Mouse (Mus musculus): ENCODE results near the gene Rasgef1c. TPM values are rescaled to one million over a fixed set of nuclear protein-coding genes. Genes with fewer than 3 reads are reported as not detected.

Gene Rasgef1c
- polyA plus RNA-seq (2015; fragmentation: Nextera tagmentation; extraction: Ambion mirVana), result 5.7 and 6.3 TPM in 2 replicates

- no peak within 1 kb of the TSS for H3K27ac ChIP-seq
- ATAC-seq, result peak; percentile 94
- H3K27me3 ChIP-seq, result peaks cover 39% of the 10 kb centered on the region
- WGBS, result 3% methylated on average over 61 of the region's 99 CpGs
- peak within 1 kb of the TSS; percentile 68 for H3K4me3 ChIP-seq
- no peaks in the 10 kb centered on the region for H3K36me3 ChIP-seq (ENCODE audit: poor library complexity, severe bottlenecking)
- H3K4me1 ChIP-seq, result peaks cover 10% of the 10 kb centered on the region
- peak within 1 kb of the TSS; percentile 99 for H3K4me2 ChIP-seq
- no peaks in the 10 kb centered on the region for H3K9me3 ChIP-seq (replicated peaks)
- H3K9ac ChIP-seq, result peak within 1 kb of the TSS; percentile 76
Observed at GRCm38 (mm10) chr11:49901659-49902458, at the start of gene Rasgef1c. Rasgef1c (plus strand) TSS chr11:49901835.

GRCm38 (mm10) chr11:49855144-49855543 is 46.5 kb upstream of the Rasgef1c start:
- WGBS, result 81% methylated on average over 5 of the region's 5 CpGs
- Histone ChIP-seq H3K36me3 (ENCODE audit: poor library complexity, severe bottlenecking) (peaks cover 30% of the 10 kb centered on the region), H3K4me1 (no peaks in the 10 kb centered on the region), H3K9me3 (replicated peaks) (no peaks in the 10 kb centered on the region), H3K27me3 (no peaks in the 10 kb centered on the region), H3K9ac (no peak overlapping the region), H3K27ac (no peak overlapping the region), H3K4me2 (no peak overlapping the region), H3K4me3 (no peak overlapping the region)
- ATAC-seq, result no peak

- H3K27me3 ChIP-seq, result no peaks in the 10 kb centered on the region
- no peak overlapping the region for H3K9ac ChIP-seq
- H3K36me3 ChIP-seq (ENCODE audit: poor library complexity, severe bottlenecking), result peaks cover 25% of the 10 kb centered on the region
- H3K4me1 ChIP-seq, result no peaks in the 10 kb centered on the region
- no peak overlapping the region for H3K4me2 ChIP-seq
- no peak overlapping the region for H3K4me3 ChIP-seq
- no peaks in the 10 kb centered on the region for H3K9me3 ChIP-seq (replicated peaks)
- no peak for ATAC-seq
- 96% methylated on average over 4 of the region's 4 CpGs for WGBS
- H3K27ac ChIP-seq, result no peak overlapping the region
Observed at GRCm38 (mm10) chr11:49861139-49861538, 40.5 kb upstream of the Rasgef1c start.

DNA sequence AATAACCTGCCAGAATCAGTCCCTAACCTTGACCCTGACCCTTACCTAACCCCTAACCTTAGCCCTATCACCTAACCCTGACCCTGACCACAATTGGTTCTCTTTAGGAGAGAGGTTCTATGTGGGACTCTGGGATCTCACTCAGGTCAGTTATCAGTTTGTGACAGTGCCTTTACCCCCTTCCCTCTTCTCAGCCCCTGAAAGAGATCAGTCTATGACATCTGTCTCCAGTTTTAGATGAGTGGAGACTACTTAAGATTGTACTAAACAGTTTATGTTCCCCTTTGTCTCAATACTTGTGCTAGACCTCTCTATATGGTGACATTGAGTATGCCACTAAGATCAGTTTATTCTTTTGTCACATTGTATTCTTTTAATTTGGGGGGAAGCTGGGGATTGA is 37.7 kb upstream of the Rasgef1c start:
- no peaks in the 10 kb centered on the region for H3K4me1 ChIP-seq
- H3K4me3 ChIP-seq, result no peak overlapping the region
- no peaks in the 10 kb centered on the region for H3K27me3 ChIP-seq
- H3K36me3 ChIP-seq (ENCODE audit: poor library complexity, severe bottlenecking), result peaks cover 28% of the 10 kb centered on the region
- no peaks in the 10 kb centered on the region for H3K9me3 ChIP-seq (replicated peaks)
- ATAC-seq, result no peak
- no peak overlapping the region for H3K9ac ChIP-seq
- H3K4me2 ChIP-seq, result no peak overlapping the region
- no peak overlapping the region for H3K27ac ChIP-seq

GRCm38 (mm10) chr11:49867320-49867719 is 34.3 kb upstream of the Rasgef1c start:
- no peak overlapping the region for H3K4me3 ChIP-seq
- no peaks in the 10 kb centered on the region for H3K4me1 ChIP-seq
- ATAC-seq, result no peak
- H3K9me3 ChIP-seq (replicated peaks), result no peaks in the 10 kb centered on the region
- H3K27ac ChIP-seq, result no peak overlapping the region
- H3K36me3 ChIP-seq (ENCODE audit: poor library complexity, severe bottlenecking), result peaks cover 33% of the 10 kb centered on the region
- no peak overlapping the region for H3K4me2 ChIP-seq
- 83% methylated on average over 5 of the region's 5 CpGs for WGBS
- H3K9ac ChIP-seq, result no peak overlapping the region
- no peaks in the 10 kb centered on the region for H3K27me3 ChIP-seq

DNA sequence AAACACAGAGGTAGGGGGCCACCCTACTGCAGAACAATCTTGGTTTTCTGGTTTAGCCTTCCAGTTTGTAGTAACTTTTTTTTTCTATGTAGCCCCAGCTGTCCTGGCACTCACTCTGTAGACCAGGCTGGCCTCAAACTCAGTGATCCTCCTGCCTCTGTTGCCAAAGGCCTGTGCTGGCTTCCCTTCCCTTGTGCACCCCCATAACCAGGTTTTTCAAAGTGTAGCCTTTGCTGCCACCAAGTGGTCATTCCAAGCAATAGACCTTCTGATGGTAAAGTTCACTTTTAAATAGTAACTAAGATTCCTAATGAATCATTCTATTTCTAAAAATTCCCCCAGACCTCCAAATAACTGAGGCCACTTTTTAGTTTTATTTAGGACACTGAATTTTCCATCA is 31.9 kb upstream of the Rasgef1c start:
- no peak overlapping the region for H3K4me2 ChIP-seq
- no peak overlapping the region for H3K27ac ChIP-seq
- H3K4me3 ChIP-seq, result no peak overlapping the region
- no peaks in the 10 kb centered on the region for H3K9me3 ChIP-seq (replicated peaks)
- no peak overlapping the region for H3K9ac ChIP-seq
- peaks cover 48% of the 10 kb centered on the region for H3K36me3 ChIP-seq (ENCODE audit: poor library complexity, severe bottlenecking)
- H3K27me3 ChIP-seq, result no peaks in the 10 kb centered on the region
- ATAC-seq, result 0 out of 2 replicates have a peak, but pooled peaks have one; percentile 41
- H3K4me1 ChIP-seq, result no peaks in the 10 kb centered on the region

DNA sequence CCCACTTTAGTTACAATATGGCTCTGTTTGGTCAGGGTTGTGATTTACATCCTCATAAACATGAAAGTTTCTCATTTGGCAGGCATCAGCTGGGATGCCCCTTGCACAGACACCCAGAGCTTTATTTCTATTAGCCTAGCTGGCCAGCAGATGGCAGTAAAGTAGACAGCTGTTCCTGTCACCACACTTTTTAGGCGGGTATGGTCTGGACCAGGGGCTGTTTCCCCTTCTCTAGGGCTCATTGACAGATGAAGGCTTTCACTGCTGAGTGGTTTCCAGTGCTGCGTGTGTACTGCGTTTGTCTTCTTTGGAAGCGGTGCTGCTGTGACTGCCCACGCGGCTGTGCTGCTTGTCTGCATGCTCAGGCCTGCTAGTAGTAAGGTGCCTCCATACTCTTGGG is 29.7 kb upstream of the Rasgef1c start:
- Histone ChIP-seq H3K27me3 (no peaks in the 10 kb centered on the region), H3K4me1 (peaks cover 2% of the 10 kb centered on the region), H3K4me2 (no peak overlapping the region), H3K27ac (no peak overlapping the region), H3K36me3 (ENCODE audit: poor library complexity, severe bottlenecking) (peaks cover 53% of the 10 kb centered on the region), H3K4me3 (no peak overlapping the region), H3K9me3 (replicated peaks) (no peaks in the 10 kb centered on the region), H3K9ac (no peak overlapping the region)
- WGBS, result 54% methylated on average over 6 of the region's 6 CpGs
- peak; percentile 62 for ATAC-seq

- Histone ChIP-seq H3K9ac (no peak overlapping the region), H3K27ac (no peak overlapping the region), H3K9me3 (replicated peaks) (no peaks in the 10 kb centered on the region), H3K27me3 (no peaks in the 10 kb centered on the region), H3K4me3 (no peak overlapping the region), H3K4me1 (peaks cover 10% of the 10 kb centered on the region), H3K4me2 (no peak overlapping the region), H3K36me3 (ENCODE audit: poor library complexity, severe bottlenecking) (peaks cover 44% of the 10 kb centered on the region)
- 97% methylated on average over 6 of the region's 6 CpGs for WGBS
- no peak for ATAC-seq
Observed at GRCm38 (mm10) chr11:49872779-49873178, 28.9 kb upstream of the Rasgef1c start.

GRCm38 (mm10) chr11:49876948-49877817 is 24.5 kb upstream of the Rasgef1c start:
- H3K9ac ChIP-seq, result no peak overlapping the region
- WGBS, result 80% methylated on average over 8 of the region's 8 CpGs
- H3K4me3 ChIP-seq, result no peak overlapping the region
- peak; percentile 48; the same call in 1 of the 2 replicates for ATAC-seq
- H3K9me3 ChIP-seq (replicated peaks), result no peaks in the 10 kb centered on the region
- H3K27ac ChIP-seq, result peak overlapping the region; percentile 67
- H3K36me3 ChIP-seq (ENCODE audit: poor library complexity, severe bottlenecking), result peaks cover 56% of the 10 kb centered on the region
- H3K4me1 ChIP-seq, result peaks cover 10% of the 10 kb centered on the region
- H3K4me2 ChIP-seq, result no peak overlapping the region
- no peaks in the 10 kb centered on the region for H3K27me3 ChIP-seq

DNA sequence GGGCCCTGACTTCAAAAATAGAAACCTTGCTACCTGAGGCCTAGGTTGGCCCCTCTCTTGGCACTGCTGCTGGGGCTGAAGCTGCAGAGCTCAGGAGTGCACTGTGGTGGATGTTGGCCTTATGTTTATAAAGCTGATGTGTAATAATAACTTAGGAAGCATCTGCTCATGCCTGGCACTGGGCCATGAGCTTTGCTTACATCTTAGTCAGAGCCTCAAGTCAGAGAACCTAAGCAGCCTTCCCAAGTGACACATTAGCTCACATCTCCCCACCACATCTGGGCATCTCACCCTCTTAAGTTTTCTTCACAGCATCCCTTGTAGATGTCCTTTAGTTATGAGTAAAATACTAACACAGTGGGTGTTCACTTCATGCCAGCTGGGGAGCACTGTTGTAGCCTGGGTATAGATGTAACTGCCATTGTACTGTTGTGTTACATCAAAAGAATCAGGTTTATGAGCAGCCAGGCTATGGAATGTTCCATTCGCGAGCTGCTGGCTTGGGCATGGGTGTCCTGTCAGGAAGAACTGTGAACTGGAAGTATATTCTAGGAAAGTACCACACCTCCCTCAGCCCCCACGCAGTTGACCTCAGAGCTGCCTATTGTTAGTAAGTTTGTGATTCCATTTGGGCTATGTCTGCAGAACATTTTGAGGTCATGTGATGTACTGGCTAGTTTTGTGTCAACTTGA is 21.5 kb upstream of the Rasgef1c start:
- peaks cover 57% of the 10 kb centered on the region for H3K36me3 ChIP-seq (ENCODE audit: poor library complexity, severe bottlenecking)
- peaks cover 10% of the 10 kb centered on the region for H3K4me1 ChIP-seq
- H3K27me3 ChIP-seq, result no peaks in the 10 kb centered on the region
- H3K9ac ChIP-seq, result no peak overlapping the region
- ATAC-seq, result no peak
- H3K4me3 ChIP-seq, result no peak overlapping the region
- H3K9me3 ChIP-seq (replicated peaks), result no peaks in the 10 kb centered on the region
- no peak overlapping the region for H3K4me2 ChIP-seq
- H3K27ac ChIP-seq, result no peak overlapping the region
- 86% methylated on average over 3 of the region's 3 CpGs for WGBS

DNA sequence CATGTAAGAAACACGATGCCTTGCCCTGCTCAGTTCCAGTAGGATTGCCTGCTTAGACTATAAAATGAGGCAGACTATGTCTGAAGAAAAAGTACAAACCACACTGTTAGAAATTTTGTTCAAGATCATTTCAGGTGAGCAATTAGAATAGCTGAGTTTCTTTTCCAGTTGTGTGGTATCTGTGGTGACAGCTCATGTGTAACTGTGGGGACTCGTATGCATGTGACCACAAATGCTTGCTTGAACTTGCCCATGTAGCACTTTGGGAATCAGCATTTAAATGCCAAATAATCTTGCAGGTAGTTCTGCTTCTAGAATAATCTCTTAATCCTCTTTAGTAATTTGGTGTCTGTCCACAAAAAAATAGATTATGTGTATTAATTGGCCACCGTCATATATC is 18.2 kb upstream of the Rasgef1c start:
- H3K4me1 ChIP-seq, result no peaks in the 10 kb centered on the region
- H3K9ac ChIP-seq, result no peak overlapping the region
- no peak overlapping the region for H3K4me3 ChIP-seq
- H3K27me3 ChIP-seq, result no peaks in the 10 kb centered on the region
- H3K4me2 ChIP-seq, result no peak overlapping the region
- H3K36me3 ChIP-seq (ENCODE audit: poor library complexity, severe bottlenecking), result peaks cover 69% of the 10 kb centered on the region
- H3K9me3 ChIP-seq (replicated peaks), result no peaks in the 10 kb centered on the region
- H3K27ac ChIP-seq, result no peak overlapping the region
- no peak for ATAC-seq
- WGBS, result 89% methylated on average over 3 of the region's 3 CpGs

- Histone ChIP-seq H3K4me2 (no peak overlapping the region), H3K9me3 (replicated peaks) (no peaks in the 10 kb centered on the region), H3K4me3 (no peak overlapping the region), H3K27ac (no peak overlapping the region), H3K27me3 (no peaks in the 10 kb centered on the region), H3K9ac (no peak overlapping the region), H3K4me1 (no peaks in the 10 kb centered on the region), H3K36me3 (ENCODE audit: poor library complexity, severe bottlenecking) (peaks cover 39% of the 10 kb centered on the region)
- 89% methylated on average over 5 of the region's 5 CpGs for WGBS
- ATAC-seq, result no peak
Observed at GRCm38 (mm10) chr11:49888469-49888868, 13.2 kb upstream of the Rasgef1c start.
